Mouse (Mus musculus) cerebellum, adult 2 months (tissue): ENCODE data around the gene Fan1.

ENCODE experiments used
- CTCF ChIP-seq: fragments of 200-500 bp; IDR thresholded peaks from 2 replicates; pipeline ENCODE4 v1.5.1; 2011; ENCODE audit warnings: low read depth, mild to moderate bottlenecking, control low read depth, low read length, moderate library complexity, borderline replicate concordance; ENCODE audit not compliant: insufficient read depth
- POLR2A ChIP-seq: fragments of 200-500 bp; IDR thresholded peaks from 2 replicates; pipeline ENCODE4 v1.6.1; 2011; ENCODE audit warnings: low read length, control low read depth, borderline replicate concordance; ENCODE audit not compliant: insufficient read depth

GRCm38 (mm10) chr7:64321658-64322057, 52.2 kb downstream of the Fan1 start:
- no peak for TF ChIP-seq CTCF
- no peak for TF ChIP-seq POLR2A
